Mouse (Mus musculus) forebrain, postnatal 0 days (tissue): ENCODE measurements at regions not wholly inside any gene's neighbourhood (a gene's known extent, or its start where the extent isn't known, plus 50 kb on each side); places are given as distances from the start of the nearest gene placed in this dataset.
"Not testable (repeated sequence)": the region's sequence is repeated elsewhere in the genome, so short reads cannot be mapped to it uniquely, and the experiment has no call there.

Experiments
- ATAC-seq: fragments of 200-750 bp; cut with Nextera tagmentation; 2 replicates; pipeline ENCODE4 v1.8.0; 2017; ENCODE audit warnings: mild to moderate bottlenecking, moderate library complexity
- DNase-seq: peaks from one replicate; pipeline ENCODE4 v3.0.0-alpha.2; 2015
- H3K27ac ChIP-seq: fragments of 300-500 bp; sonication (generic); 2 replicates; pipeline ENCODE4 v1.5.1; 2014; ENCODE audit warnings: low read depth, mild to moderate bottlenecking, antibody characterized with exemption, low read length, moderate library complexity, mixed read lengths
- H3K27me3 ChIP-seq: fragments of 300-500 bp; sonication (generic); 2 replicates; pipeline ENCODE4 v1.6.1; 2014; ENCODE audit warnings: mild to moderate bottlenecking, low read length, mixed read lengths; ENCODE audit not compliant: insufficient read depth
- H3K36me3 ChIP-seq: fragments of 300-500 bp; sonication (generic); 2 replicates; pipeline ENCODE4 v1.6.1; 2014; ENCODE audit warnings: mild to moderate bottlenecking, moderate library complexity; ENCODE audit not compliant: insufficient read depth
- H3K4me1 ChIP-seq: fragments of 300-500 bp; sonication (generic); 2 replicates; pipeline ENCODE4 v1.6.1; 2014; ENCODE audit warnings: antibody characterized with exemption; ENCODE audit not compliant: insufficient read depth
- H3K4me2 ChIP-seq: fragments of 300-500 bp; sonication (generic); 2 replicates; pipeline ENCODE4 v1.6.1; 2014; ENCODE audit warnings: low read depth, mild to moderate bottlenecking, moderate library complexity
- H3K4me3 ChIP-seq: fragments of 300-500 bp; sonication (generic); 2 replicates; pipeline ENCODE4 v1.5.1; 2014; ENCODE audit warnings: low read depth, low read length, mixed read lengths
- H3K9ac ChIP-seq: fragments of 300-500 bp; sonication (generic); 2 replicates; pipeline ENCODE4 v1.6.1; 2014; ENCODE audit warnings: mild to moderate bottlenecking
- H3K9me3 ChIP-seq: fragments of 300-500 bp; sonication (generic); 2 replicates; pipeline ENCODE4 v1.6.1; 2016; ENCODE audit warnings: low read length
- CTCF ChIP-seq: sonication (generic); IDR thresholded peaks from 2 replicates; pipeline ENCODE4 v1.5.1; 2016; ENCODE audit warnings: antibody characterized with exemption, control low read depth, low read depth
- WGBS: fragments of 180-500 bp; shearing (Covaris S2); extraction: QIAGEN DNeasy Blood & Tissue Kit; methylation state at CpG from one replicate; pipeline ENCODE4 v1.1.7; 2014; 5-methylcytosine and 5-hydroxymethylcytosine counted together

GRCm38 (mm10) chr9:14062706-14063105 lies 212.2 kb upstream of the Sesn3 start:
- Histone ChIP-seq H3K27me3 (no peaks in the 10 kb centered on the region), H3K4me2 (no peak overlapping the region), H3K27ac (no peak overlapping the region), H3K9me3 (no peaks in the 10 kb centered on the region), H3K4me1 (no peaks in the 10 kb centered on the region), H3K9ac (no peak overlapping the region), H3K36me3 (no peaks in the 10 kb centered on the region), H3K4me3 (no peak overlapping the region)
- ATAC-seq (no peak), DNase-seq (no peak)
- no peak for TF ChIP-seq CTCF
- WGBS = 98% methylated on average over 1 of the region's 1 CpGs

- not testable (repeated sequence) for ATAC-seq, H3K4me3 ChIP-seq, H3K27ac ChIP-seq, H3K9ac ChIP-seq, H3K4me2 ChIP-seq, H3K4me1 ChIP-seq, DNase-seq, H3K27me3 ChIP-seq, H3K36me3 ChIP-seq, H3K9me3 ChIP-seq
- WGBS = 93% methylated on average over 7 of the region's 7 CpGs
Observed at GRCm38 (mm10) chr9:14066741-14067140, 208.1 kb upstream of the Sesn3 start.

DNA sequence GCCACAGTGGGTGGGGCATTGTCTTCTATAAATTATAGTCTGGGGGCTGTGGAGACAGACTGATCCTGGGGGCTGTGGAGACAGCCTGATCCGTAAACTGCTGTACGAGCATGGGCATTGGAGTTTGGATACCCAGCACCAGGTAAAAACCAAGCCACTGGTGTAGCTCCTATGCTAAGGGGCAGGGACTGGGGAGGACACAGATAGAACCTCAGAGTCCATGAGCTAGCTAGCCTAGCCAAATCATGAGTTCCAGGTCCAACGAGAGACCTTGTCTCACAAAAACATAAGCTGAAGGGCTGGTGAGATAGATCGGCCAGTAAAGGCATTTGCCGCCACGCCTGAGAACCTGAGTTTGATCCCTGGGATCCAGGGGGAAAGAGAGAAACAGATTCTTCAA lies 205.8 kb upstream of the Sesn3 start:
- Histone ChIP-seq H3K9me3 (no peaks in the 10 kb centered on the region), H3K9ac (no peak overlapping the region), H3K27ac (no peak overlapping the region), H3K4me1 (no peaks in the 10 kb centered on the region), H3K36me3 (no peaks in the 10 kb centered on the region), H3K27me3 (no peaks in the 10 kb centered on the region), H3K4me3 (no peak overlapping the region), H3K4me2 (no peak overlapping the region)
- TF ChIP-seq CTCF = no peak
- ATAC-seq = no peak
- DNase-seq = no peak
- WGBS = 98% methylated on average over 6 of the region's 6 CpGs

GRCm38 (mm10) chr9:14069770-14070169 lies 205.1 kb upstream of the Sesn3 start:
- no peaks in the 10 kb centered on the region for H3K36me3 ChIP-seq

GRCm38 (mm10) chr9:14071728-14072127 lies 203.1 kb upstream of the Sesn3 start:
- ATAC-seq = no peak

More at GRCm38 (mm10) chr9:14069770-14070169, 205.1 kb upstream of the Sesn3 start:
- 81% methylated on average over 3 of the region's 3 CpGs for WGBS
- Histone ChIP-seq H3K27me3 (no peaks in the 10 kb centered on the region), H3K27ac (no peak overlapping the region), H3K9ac (no peak overlapping the region), H3K4me3 (no peak overlapping the region), H3K9me3 (no peaks in the 10 kb centered on the region), H3K4me2 (no peak overlapping the region), H3K4me1 (no peaks in the 10 kb centered on the region)
- DNase-seq (no peak), ATAC-seq (no peak)
- no peak for TF ChIP-seq CTCF

GRCm38 (mm10) chr9:14072950-14073349 lies 201.9 kb upstream of the Sesn3 start:
- Histone ChIP-seq H3K4me2 (no peak overlapping the region), H3K9me3 (no peaks in the 10 kb centered on the region), H3K4me1 (no peaks in the 10 kb centered on the region), H3K36me3 (no peaks in the 10 kb centered on the region), H3K27ac (no peak overlapping the region), H3K9ac (no peak overlapping the region), H3K27me3 (no peaks in the 10 kb centered on the region), H3K4me3 (no peak overlapping the region)
- DNase-seq (no peak), ATAC-seq (no peak)
- no peak for TF ChIP-seq CTCF
- WGBS = 88% methylated on average over 1 of the region's 1 CpGs

More at GRCm38 (mm10) chr9:14071728-14072127, 203.1 kb upstream of the Sesn3 start:
- Histone ChIP-seq H3K36me3 (no peaks in the 10 kb centered on the region), H3K9me3 (no peaks in the 10 kb centered on the region), H3K27me3 (no peaks in the 10 kb centered on the region), H3K27ac (no peak overlapping the region), H3K4me3 (no peak overlapping the region), H3K9ac (no peak overlapping the region), H3K4me2 (no peak overlapping the region), H3K4me1 (no peaks in the 10 kb centered on the region)
- DNase-seq = no peak
- 83% methylated on average over 6 of the region's 6 CpGs for WGBS
- no peak for TF ChIP-seq CTCF

DNA sequence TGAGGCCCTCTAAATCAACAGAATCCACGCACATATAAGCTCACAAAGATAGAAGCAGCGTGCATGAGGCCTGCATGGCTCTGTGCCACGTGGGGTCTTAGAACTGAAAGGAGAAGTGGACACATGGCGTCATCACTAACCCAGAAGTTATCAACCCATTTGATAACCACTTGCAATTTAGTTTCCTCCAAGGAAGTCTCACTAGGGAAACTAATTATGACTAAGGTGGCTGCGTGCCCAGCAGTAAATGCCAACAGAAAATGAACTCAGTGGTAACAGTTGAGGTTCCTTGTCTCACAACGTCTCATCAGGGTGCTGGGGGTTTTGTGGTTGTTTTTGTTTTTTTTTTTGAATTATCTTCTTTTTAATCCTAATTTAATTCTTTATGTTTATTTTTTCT lies 200.6 kb upstream of the Sesn3 start:
- WGBS = 70% methylated on average over 6 of the region's 6 CpGs
- Histone ChIP-seq H3K9ac (no peak overlapping the region), H3K36me3 (no peaks in the 10 kb centered on the region), H3K27me3 (no peaks in the 10 kb centered on the region), H3K4me2 (no peak overlapping the region), H3K9me3 (no peaks in the 10 kb centered on the region), H3K27ac (no peak overlapping the region), H3K4me3 (no peak overlapping the region), H3K4me1 (no peaks in the 10 kb centered on the region)
- ATAC-seq (no peak), DNase-seq (no peak)
- TF ChIP-seq CTCF = no peak

- not testable (repeated sequence) for H3K4me2 ChIP-seq, H3K4me1 ChIP-seq, H3K9ac ChIP-seq, ATAC-seq, H3K27me3 ChIP-seq, H3K27ac ChIP-seq, DNase-seq, H3K36me3 ChIP-seq, H3K9me3 ChIP-seq, H3K4me3 ChIP-seq
Observed at GRCm38 (mm10) chr9:14074866-14075265, 200.0 kb upstream of the Sesn3 start.
